Mouse (Mus musculus): ENCODE measurements around the gene Ndufa11. TPM values are rescaled to one million over a fixed set of nuclear protein-coding genes. Genes with fewer than 3 reads are reported as not detected.

Gene Ndufa11
- polyA plus RNA-seq, 1 experiment, result 135 TPM

- Histone ChIP-seq H3K27ac (ENCODE audit: control insufficient read depth, insufficient read depth, low read depth, low read length) (no peak overlapping the region), H3K4me1 (ENCODE audit: control insufficient read depth, insufficient read depth, low read length) (no peaks in the 10 kb centered on the region), H3K36me3 (ENCODE audit: control insufficient read depth, insufficient read depth, low read length) (peaks cover 2% of the 10 kb centered on the region), H3K4me3 (ENCODE audit: control insufficient read depth, low read depth, low read length) (no peak overlapping the region), H3K27me3 (ENCODE audit: control insufficient read depth, insufficient read depth, low read length) (no peaks in the 10 kb centered on the region)
- no peak for TF ChIP-seq POLR2A (IDR thresholded peaks at IDR 0.05; ENCODE audit: control insufficient read depth, low read depth, low read length)
- TF ChIP-seq CTCF (IDR thresholded peaks at IDR 0.05; ENCODE audit: control insufficient read depth, insufficient read depth, insufficient replicate concordance, low read depth, low read length), result no peak
Observed at GRCm38 (mm10) chr17:56693851-56694310, 23.7 kb upstream of the Ndufa11 start.

GRCm38 (mm10) chr17:56700451-56700850 lies 17.1 kb upstream of the Ndufa11 start:
- no peak overlapping the region for H3K4me3 ChIP-seq (ENCODE audit: control insufficient read depth, low read depth, low read length)
- no peaks in the 10 kb centered on the region for H3K27me3 ChIP-seq (ENCODE audit: control insufficient read depth, insufficient read depth, low read length)
- no peak for TF ChIP-seq POLR2A (IDR thresholded peaks at IDR 0.05; ENCODE audit: control insufficient read depth, low read depth, low read length)
- no peak for TF ChIP-seq CTCF (IDR thresholded peaks at IDR 0.05; ENCODE audit: control insufficient read depth, insufficient read depth, insufficient replicate concordance, low read depth, low read length)

GRCm38 (mm10) chr17:56703038-56703437 lies 14.5 kb upstream of the Ndufa11 start:
- no peaks in the 10 kb centered on the region for H3K27me3 ChIP-seq (ENCODE audit: control insufficient read depth, insufficient read depth, low read length)
- TF ChIP-seq CTCF (IDR thresholded peaks at IDR 0.05; ENCODE audit: control insufficient read depth, insufficient read depth, insufficient replicate concordance, low read depth, low read length) (no peak), POLR2A (IDR thresholded peaks at IDR 0.05; ENCODE audit: control insufficient read depth, low read depth, low read length) (no peak)
- no peak overlapping the region for H3K4me3 ChIP-seq (ENCODE audit: control insufficient read depth, low read depth, low read length)
- no peaks in the 10 kb centered on the region; the same call in none of the 2 replicates for H3K36me3 ChIP-seq (ENCODE audit: control insufficient read depth, insufficient read depth, low read length)
- H3K27ac ChIP-seq (ENCODE audit: control insufficient read depth, insufficient read depth, low read depth, low read length), result no peak overlapping the region
- H3K4me1 ChIP-seq (ENCODE audit: control insufficient read depth, insufficient read depth, low read length), result no peaks in the 10 kb centered on the region

More at GRCm38 (mm10) chr17:56700451-56700850, 17.1 kb upstream of the Ndufa11 start:
- Histone ChIP-seq H3K27ac (ENCODE audit: control insufficient read depth, insufficient read depth, low read depth, low read length) (no peak overlapping the region), H3K4me1 (ENCODE audit: control insufficient read depth, insufficient read depth, low read length) (no peaks in the 10 kb centered on the region), H3K36me3 (ENCODE audit: control insufficient read depth, insufficient read depth, low read length) (peaks cover 2% of the 10 kb centered on the region)

- Histone ChIP-seq H3K4me3 (ENCODE audit: control insufficient read depth, low read depth, low read length) (no peak overlapping the region), H3K27ac (ENCODE audit: control insufficient read depth, insufficient read depth, low read depth, low read length) (no peak overlapping the region), H3K4me1 (ENCODE audit: control insufficient read depth, insufficient read depth, low read length) (no peaks in the 10 kb centered on the region), H3K36me3 (ENCODE audit: control insufficient read depth, insufficient read depth, low read length) (no peaks in the 10 kb centered on the region; the same call in 1 of the 2 replicates), H3K27me3 (ENCODE audit: control insufficient read depth, insufficient read depth, low read length) (no peaks in the 10 kb centered on the region)
- TF ChIP-seq CTCF (IDR thresholded peaks at IDR 0.05; ENCODE audit: control insufficient read depth, insufficient read depth, insufficient replicate concordance, low read depth, low read length) (no peak), POLR2A (IDR thresholded peaks at IDR 0.05; ENCODE audit: control insufficient read depth, low read depth, low read length) (no peak)
Observed at GRCm38 (mm10) chr17:56706515-56706914, 11.1 kb upstream of the Ndufa11 start.

- Histone ChIP-seq H3K27me3 (ENCODE audit: control insufficient read depth, insufficient read depth, low read length) (no peaks in the 10 kb centered on the region), H3K4me3 (ENCODE audit: control insufficient read depth, low read depth, low read length) (no peak overlapping the region), H3K36me3 (ENCODE audit: control insufficient read depth, insufficient read depth, low read length) (no peaks in the 10 kb centered on the region; the same call in 1 of the 2 replicates), H3K27ac (ENCODE audit: control insufficient read depth, insufficient read depth, low read depth, low read length) (no peak overlapping the region), H3K4me1 (ENCODE audit: control insufficient read depth, insufficient read depth, low read length) (no peaks in the 10 kb centered on the region)
- TF ChIP-seq CTCF (IDR thresholded peaks at IDR 0.05; ENCODE audit: control insufficient read depth, insufficient read depth, insufficient replicate concordance, low read depth, low read length) (no peak), POLR2A (IDR thresholded peaks at IDR 0.05; ENCODE audit: control insufficient read depth, low read depth, low read length) (no peak)
Observed at GRCm38 (mm10) chr17:56708692-56709091, 8.9 kb upstream of the Ndufa11 start.

GRCm38 (mm10) chr17:56709708-56710107 lies 7.9 kb upstream of the Ndufa11 start:
- no peak overlapping the region for H3K4me3 ChIP-seq (ENCODE audit: control insufficient read depth, low read depth, low read length)
- H3K36me3 ChIP-seq (ENCODE audit: control insufficient read depth, insufficient read depth, low read length), result no peaks in the 10 kb centered on the region; the same call in 1 of the 2 replicates
- TF ChIP-seq POLR2A (IDR thresholded peaks at IDR 0.05; ENCODE audit: control insufficient read depth, low read depth, low read length) (no peak), CTCF (IDR thresholded peaks at IDR 0.05; ENCODE audit: control insufficient read depth, insufficient read depth, insufficient replicate concordance, low read depth, low read length) (no peak)
- no peaks in the 10 kb centered on the region for H3K4me1 ChIP-seq (ENCODE audit: control insufficient read depth, insufficient read depth, low read length)
- no peaks in the 10 kb centered on the region for H3K27me3 ChIP-seq (ENCODE audit: control insufficient read depth, insufficient read depth, low read length)
- no peak overlapping the region for H3K27ac ChIP-seq (ENCODE audit: control insufficient read depth, insufficient read depth, low read depth, low read length)

GRCm38 (mm10) chr17:56715360-56715759 lies 2.2 kb upstream of the Ndufa11 start:
- Histone ChIP-seq H3K4me3 (ENCODE audit: control insufficient read depth, low read depth, low read length) (no peak overlapping the region), H3K36me3 (ENCODE audit: control insufficient read depth, insufficient read depth, low read length) (no peaks in the 10 kb centered on the region; the same call in 1 of the 2 replicates), H3K4me1 (ENCODE audit: control insufficient read depth, insufficient read depth, low read length) (peaks cover 14% of the 10 kb centered on the region), H3K27me3 (ENCODE audit: control insufficient read depth, insufficient read depth, low read length) (no peaks in the 10 kb centered on the region), H3K27ac (ENCODE audit: control insufficient read depth, insufficient read depth, low read depth, low read length) (no peak overlapping the region)
- TF ChIP-seq POLR2A (IDR thresholded peaks at IDR 0.05; ENCODE audit: control insufficient read depth, low read depth, low read length), result no peak

All from testis, adult 2 months (tissue).